Comparison of ENCODE assay signal across 6 mouse cellular contexts in the genomic region with DNA sequence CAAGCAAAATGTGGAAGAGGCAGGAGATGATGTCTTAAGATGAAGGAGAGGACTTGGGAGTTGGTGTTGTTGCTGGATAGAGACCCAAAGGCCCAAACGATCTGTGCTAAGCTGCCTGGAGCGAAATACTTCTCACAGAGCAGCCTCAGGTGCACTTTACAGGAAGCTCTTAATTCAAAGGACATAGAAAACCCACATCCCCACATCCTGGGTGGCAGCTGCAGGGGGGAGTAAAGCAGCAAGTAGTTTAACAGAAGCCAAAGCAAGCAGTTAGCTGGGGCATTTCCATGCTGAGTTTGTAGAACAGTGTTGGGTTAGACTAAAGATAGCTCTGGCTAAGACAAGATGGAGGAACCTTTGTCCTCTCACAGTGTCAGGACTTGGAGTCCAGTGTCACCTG.
"Had no signal": no experiment of that assay in that cellular context is flagged by ENCODE, and none has a peak within 500 bp of the region (broad histone marks: within the 10 kb centered on the region; RNA-seq: fewer than 3 reads in every experiment).

No protein-coding gene starts in this region.

- DNase-seq: kidney, adult 18-20 months; kidney, postnatal 25 days; liver; liver, embryonic 13.5 days; liver, postnatal 0 days; lung, postnatal 14 days had no signal
